Mouse (Mus musculus): ENCODE data around the gene Olfr1033. TPM values are rescaled to one million over a fixed set of nuclear protein-coding genes. Genes with fewer than 3 reads are reported as not detected.
"Not testable (repeated sequence)": the region's sequence is repeated elsewhere in the genome, so short reads cannot be mapped to it uniquely, and the experiment has no call there.

Gene Olfr1033
- total RNA-seq (2012; rRNA removed) (not detected in 2 replicates), total RNA-seq (2014; rRNA removed) (not detected in 2 replicates), polyA plus RNA-seq (2012; ENCODE audit: insufficient read length, low read depth) (not detected in 2 replicates)

DNA sequence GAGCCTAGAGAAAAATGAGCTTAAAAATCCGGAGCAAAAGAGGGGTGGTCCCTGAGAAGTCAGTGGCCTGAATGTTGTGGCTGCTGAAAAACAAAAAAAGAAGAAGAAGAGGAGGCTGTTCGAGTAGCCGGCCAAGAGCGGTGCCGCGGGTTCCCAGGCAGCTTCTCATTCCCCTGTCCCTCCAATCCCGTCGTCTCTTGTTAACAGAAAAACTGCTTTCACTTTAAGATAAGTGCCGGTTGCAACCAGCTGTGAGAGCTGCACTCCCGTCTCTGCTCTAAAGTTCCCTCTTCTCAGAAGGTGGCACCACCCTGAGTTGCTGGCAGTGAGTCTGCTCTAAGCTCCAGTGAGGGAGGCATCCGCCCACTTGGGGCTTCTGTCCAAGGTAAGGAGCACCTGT lies at the start of gene Olfr1033:
Gene Olfr1033 (plus strand): TSS at position 228 of the 400 bp plus-strand sequence.
- DNase-seq (ENCODE audit: extremely low read depth); H3K9ac ChIP-seq (ENCODE audit: insufficient read depth, low read depth); H3K9me3 ChIP-seq (replicated peaks; ENCODE audit: low read length); H3K4me1 ChIP-seq (ENCODE audit: control insufficient read depth in 1 of 2, insufficient read depth in 2 of 2); H3K36me3 ChIP-seq (replicated peaks in 1 of 2; ENCODE audit: control insufficient read depth in 1 of 2, insufficient read depth in 1 of 2, low read length in 1 of 2); H3K79me2 ChIP-seq (replicated peaks; ENCODE audit: control insufficient read depth, extremely low read depth, insufficient read depth, poor library complexity, severe bottlenecking); in situ Hi-C loops (cut with MboI; ENCODE audit: low pct_ligation_motif_present, low pct_unique_long_range_greater_than_20kb, low sequenced_read_pairs); H3K27ac ChIP-seq (ENCODE audit: insufficient read depth, low read depth); H3K4me3 ChIP-seq (replicated peaks in 1 of 3; ENCODE audit: low read depth in 2 of 3, low read length in 2 of 3, poor library complexity in 1 of 3); H3K27me3 ChIP-seq (replicated peaks); dilution Hi-C loops (cut with MboI; ENCODE audit: extremely low pct_ligation_motif_present, extremely low pct_unique_long_range_greater_than_20kb, low sequenced_read_pairs); H3K4me2 ChIP-seq (ENCODE audit: insufficient read depth, low read depth, poor library complexity, severe bottlenecking): not testable (repeated sequence)

DNA sequence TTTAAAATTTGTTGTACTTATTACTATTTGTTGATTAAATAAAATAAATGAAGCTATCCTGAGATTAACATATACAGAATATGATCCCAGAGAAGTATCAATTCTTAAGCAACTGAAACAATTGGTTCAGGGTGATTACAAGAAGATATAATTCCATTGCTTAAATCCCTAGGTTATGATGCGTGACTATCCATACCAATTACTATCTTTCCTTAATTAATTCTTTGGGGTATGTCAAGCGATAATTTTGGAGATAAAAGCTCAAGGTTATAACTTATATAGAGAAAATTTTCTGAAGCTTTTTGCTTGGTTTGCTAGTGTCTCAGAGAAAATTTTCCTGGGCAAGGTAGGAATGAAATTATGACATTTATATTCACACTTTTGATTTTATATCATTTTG lies 46.8 kb upstream of the Olfr1033 start, which contains the start of gene Olfr1029:
Gene Olfr1029 (plus strand): TSS at position 301 of the 400 bp plus-strand sequence.
- Histone ChIP-seq H3K79me2 (replicated peaks; ENCODE audit: control insufficient read depth, extremely low read depth, insufficient read depth, poor library complexity, severe bottlenecking) (no peaks in the 10 kb centered on the region), H3K4me2 (ENCODE audit: insufficient read depth, low read depth, poor library complexity, severe bottlenecking) (no peak within 1 kb of the TSS), H3K27ac (ENCODE audit: insufficient read depth, low read depth) (no peak within 1 kb of the TSS), H3K4me1 (ENCODE audit: control insufficient read depth in 1 of 2, insufficient read depth in 2 of 2) (no peaks in the 10 kb centered on the region), H3K9me3 (replicated peaks; ENCODE audit: low read length) (peaks cover 7% of the 10 kb centered on the region), H3K4me3 (replicated peaks in 1 of 3; ENCODE audit: low read depth in 2 of 3, low read length in 2 of 3, poor library complexity in 1 of 3) (no peak within 1 kb of the TSS), H3K36me3 (replicated peaks in 1 of 2; ENCODE audit: control insufficient read depth in 1 of 2, insufficient read depth in 1 of 2, low read length in 1 of 2) (no peaks in the 10 kb centered on the region), H3K9ac (ENCODE audit: insufficient read depth, low read depth) (no peak within 1 kb of the TSS), H3K27me3 (replicated peaks) (no peaks in the 10 kb centered on the region)
- in situ Hi-C loops (cut with MboI; ENCODE audit: low pct_ligation_motif_present, low pct_unique_long_range_greater_than_20kb, low sequenced_read_pairs) (no loop called here), dilution Hi-C loops (cut with MboI; ENCODE audit: extremely low pct_ligation_motif_present, extremely low pct_unique_long_range_greater_than_20kb, low sequenced_read_pairs) (no loop called here)
- DNase-seq (ENCODE audit: extremely low read depth): no peak
- TF ChIP-seq MEF2A (IDR thresholded peaks at IDR 0.05; ENCODE audit: borderline replicate concordance, low read depth, low read length) (no peak), RAD21 (IDR thresholded peaks at IDR 0.05; ENCODE audit: low read depth, low read length) (no peak), ETS1 (conservative IDR thresholded peaks at IDR 0.05; ENCODE audit: low read depth, low read length) (no peak), TCF12 (IDR thresholded peaks at IDR 0.05; ENCODE audit: low read depth, low read length) (no peak), USF1 (IDR thresholded peaks at IDR 0.05; ENCODE audit: low read depth, low read length) (no peak), ELF1 (IDR thresholded peaks at IDR 0.05; ENCODE audit: low read depth, low read length) (no peak), CHD1 (IDR thresholded peaks at IDR 0.05; ENCODE audit: low read depth, low read length) (no peak), ZNF384 (IDR thresholded peaks at IDR 0.05; ENCODE audit: low read depth, low read length) (no peak), PAX5 (IDR thresholded peaks at IDR 0.05; ENCODE audit: low read length) (no peak), HCFC1 (IDR thresholded peaks at IDR 0.05; ENCODE audit: low read depth, low read length) (no peak), CHD2 (IDR thresholded peaks at IDR 0.05; ENCODE audit: low read length) (no peak)

DNA sequence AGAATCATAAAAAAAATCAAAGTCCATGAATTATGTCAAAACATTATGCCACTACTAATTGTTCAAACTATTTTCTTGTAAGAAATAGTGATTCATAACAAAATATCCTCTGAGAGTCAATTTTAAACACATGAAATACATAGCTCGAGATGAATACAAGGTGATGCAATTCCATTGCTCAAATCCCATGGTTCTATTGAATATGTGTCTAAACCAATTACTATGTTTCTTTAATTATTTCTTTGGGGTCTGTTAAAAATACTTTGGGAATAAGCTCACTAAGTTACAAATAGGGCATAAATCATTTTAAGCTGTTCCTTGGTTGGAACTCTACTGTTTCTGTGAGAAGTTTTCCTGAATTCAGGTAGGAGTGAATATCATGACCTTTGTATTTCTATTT lies 41.5 kb upstream of the Olfr1033 start, which contains the start of gene Olfr1030:
Gene Olfr1030 (plus strand): TSS at position 301 of the 400 bp plus-strand sequence.
- Histone ChIP-seq H3K4me2 (ENCODE audit: insufficient read depth, low read depth, poor library complexity, severe bottlenecking) (no peak within 1 kb of the TSS), H3K27ac (ENCODE audit: insufficient read depth, low read depth) (no peak within 1 kb of the TSS), H3K79me2 (replicated peaks; ENCODE audit: control insufficient read depth, extremely low read depth, insufficient read depth, poor library complexity, severe bottlenecking) (no peaks in the 10 kb centered on the region), H3K9me3 (replicated peaks; ENCODE audit: low read length) (peaks cover 14% of the 10 kb centered on the region), H3K9ac (ENCODE audit: insufficient read depth, low read depth) (no peak within 1 kb of the TSS), H3K4me3 (replicated peaks in 1 of 3; ENCODE audit: low read depth in 2 of 3, low read length in 2 of 3, poor library complexity in 1 of 3) (no peak within 1 kb of the TSS), H3K4me1 (ENCODE audit: control insufficient read depth in 1 of 2, insufficient read depth in 2 of 2) (no peaks in the 10 kb centered on the region), H3K36me3 (replicated peaks in 1 of 2; ENCODE audit: control insufficient read depth in 1 of 2, insufficient read depth in 1 of 2, low read length in 1 of 2) (no peaks in the 10 kb centered on the region), H3K27me3 (replicated peaks) (no peaks in the 10 kb centered on the region)
- in situ Hi-C loops (cut with MboI; ENCODE audit: low pct_ligation_motif_present, low pct_unique_long_range_greater_than_20kb, low sequenced_read_pairs): no loop called here
- dilution Hi-C loops (cut with MboI; ENCODE audit: extremely low pct_ligation_motif_present, extremely low pct_unique_long_range_greater_than_20kb, low sequenced_read_pairs): no loop called here
- DNase-seq (ENCODE audit: extremely low read depth): no peak
- TF ChIP-seq ETS1 (conservative IDR thresholded peaks at IDR 0.05; ENCODE audit: low read depth, low read length) (no peak), MXI1 (IDR thresholded peaks at IDR 0.05; ENCODE audit: low read depth, low read length) (no peak), SMC3 (IDR thresholded peaks at IDR 0.05; ENCODE audit: low read depth, low read length) (no peak), HCFC1 (IDR thresholded peaks at IDR 0.05; ENCODE audit: low read depth, low read length) (no peak), MAZ (IDR thresholded peaks at IDR 0.05; ENCODE audit: low read depth, low read length) (no peak), TCF12 (IDR thresholded peaks at IDR 0.05; ENCODE audit: low read depth, low read length) (no peak), EP300 (IDR thresholded peaks at IDR 0.05; ENCODE audit: low read length) (no peak)

Data from CH12.LX (cell line).